Mouse (Mus musculus) left cerebral cortex, postnatal 25 days (tissue): ENCODE data around the gene Depdc1b. TPM values are rescaled to one million over a fixed set of nuclear protein-coding genes. Genes with fewer than 3 reads are reported as not detected.

Experiments
- DNase-seq, 2 experiments: peaks; one replicate each; pipeline ENCODE4 v3.0.0; 2022; ENCODE audit warnings: low spot score in 2 of 2, mixed read lengths in 1 of 2
- intact Hi-C: fragments of 180-260 bp; cut with DNase I; formaldehyde crosslinking; loops from one replicate; pipeline ENCODE4 v1.15.1; 2025
- total RNA-seq, 2 experiments: library from RNA; stranded (reverse); gene quantifications; 2 replicates each; pipeline ENCODE4 v1.2.3; 2021

The Depdc1b gene
- total RNA-seq, result 1 to 10 TPM in 1 of 2 experiments, under 1 TPM in 1; 0.37 to 1.1 TPM

DNA sequence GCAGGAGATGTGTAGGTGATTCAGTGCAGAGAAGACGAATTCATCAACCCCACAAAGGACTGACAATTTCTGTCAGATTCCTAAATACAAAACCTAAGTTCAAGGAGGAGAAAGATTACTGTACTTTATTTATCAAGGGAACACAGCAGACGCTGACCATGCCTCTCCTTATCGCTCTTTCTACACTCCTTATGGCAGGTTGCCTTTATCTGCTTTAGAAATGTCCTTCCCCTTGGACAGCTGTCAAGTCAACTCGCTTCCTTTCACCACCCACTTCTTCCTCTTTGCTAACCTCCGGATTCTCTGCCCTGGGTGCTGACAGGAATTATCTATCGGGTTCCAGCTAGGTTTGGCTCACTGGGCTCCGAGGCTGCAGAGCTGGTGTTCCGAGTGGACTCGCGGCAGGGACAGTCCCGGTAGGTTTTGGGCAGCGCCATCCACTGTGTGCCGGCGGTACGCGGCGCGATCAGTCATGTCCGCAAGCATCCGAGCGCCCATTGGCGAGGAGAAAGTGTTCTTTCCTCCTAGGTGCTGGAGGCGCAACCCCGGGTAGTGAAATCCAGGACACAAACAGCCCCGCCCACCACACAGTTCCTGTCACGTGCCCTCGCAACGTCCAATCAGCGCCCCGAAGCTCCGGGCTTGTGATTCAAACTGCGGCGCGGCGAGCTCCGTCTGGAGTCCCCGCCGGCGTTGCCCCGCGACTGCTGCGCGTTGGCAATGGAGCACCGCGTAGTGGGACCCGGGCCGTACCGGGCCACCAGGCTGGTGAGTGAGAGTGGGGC, at the start of gene Depdc1b:
Gene Depdc1b (plus strand): TSS at position 631 of the 785 bp plus-strand sequence.
- intact Hi-C loops, result loop anchor here (1.0 kb wide), 1 partner anchor 102 kb away; the partner anchor contains the start of gene Elovl7
- peak; percentile 93 to 97 for DNase-seq

DNA sequence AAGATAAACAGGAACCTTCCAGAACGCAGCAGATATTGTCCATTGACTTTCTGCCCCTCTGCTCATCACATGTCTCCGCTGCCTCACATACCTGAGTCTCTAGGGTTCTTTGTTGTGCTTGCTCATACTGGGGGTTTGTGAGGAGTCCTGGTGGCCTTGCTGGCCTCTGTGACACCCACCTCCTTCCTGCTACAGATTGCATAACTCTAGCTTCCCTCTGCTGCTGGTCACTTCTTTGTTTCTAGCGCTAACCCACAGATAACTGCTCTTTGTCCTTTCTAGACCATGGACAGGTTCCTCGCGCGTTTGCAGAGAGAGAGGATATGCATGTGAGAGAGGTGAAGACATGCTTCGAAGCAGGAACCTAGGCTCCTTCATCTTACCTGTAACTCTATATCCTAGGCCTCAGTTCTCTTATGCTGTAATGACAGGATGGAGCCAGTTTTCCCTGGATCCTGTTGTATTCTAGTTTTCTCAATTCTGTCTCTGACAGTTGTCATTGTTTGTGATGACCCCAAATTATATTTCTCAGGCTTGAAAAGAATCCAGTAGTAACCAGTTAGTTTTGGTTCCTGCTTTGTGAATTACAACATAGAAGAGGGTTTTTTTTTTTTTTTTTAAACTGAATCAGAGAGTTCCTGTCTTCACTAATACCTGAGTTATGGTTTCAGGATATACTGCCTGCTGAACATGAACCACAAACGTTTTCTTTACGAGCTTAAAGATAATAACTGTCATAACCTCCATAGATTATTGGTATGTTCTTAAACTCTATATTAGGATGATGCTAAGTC, 48.1 kb upstream of the Depdc1b start:
- intact Hi-C loops, result no loop called here
- no peak for DNase-seq

DNA sequence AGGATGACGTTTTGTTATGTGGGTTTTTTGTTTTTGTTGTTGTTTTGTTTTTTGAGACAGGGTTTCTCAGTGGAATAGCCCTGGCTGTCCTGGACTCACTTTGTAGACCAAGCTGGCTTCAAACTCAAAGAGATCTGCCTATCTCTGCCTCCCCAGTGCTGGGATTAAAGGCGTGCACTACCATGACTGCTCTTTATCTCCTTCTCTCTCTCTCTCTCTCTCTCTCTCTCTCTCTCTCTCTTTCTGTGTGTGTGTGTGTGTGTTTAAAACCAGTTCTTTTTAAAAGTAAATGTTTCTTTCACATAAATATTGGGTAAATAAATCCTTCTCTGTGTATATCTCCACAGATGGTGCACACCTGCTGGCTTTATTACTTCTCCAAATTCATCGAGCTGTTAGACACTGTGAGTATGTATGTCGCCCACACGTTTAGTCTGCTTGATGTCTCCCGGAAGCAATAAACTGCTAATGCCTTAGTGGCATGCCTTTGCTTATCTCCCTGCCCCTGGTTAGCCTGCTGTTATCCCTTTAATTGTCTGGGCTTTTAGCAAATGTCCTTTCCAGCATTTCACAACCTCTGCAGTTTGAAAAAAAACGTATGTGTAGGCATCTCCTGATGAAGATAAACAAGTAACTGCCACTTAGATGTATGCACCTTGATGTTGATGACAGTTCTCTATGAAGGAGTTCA, 44.5 kb upstream of the Depdc1b start:
- intact Hi-C loops, result no loop called here
- DNase-seq, result no peak

DNA sequence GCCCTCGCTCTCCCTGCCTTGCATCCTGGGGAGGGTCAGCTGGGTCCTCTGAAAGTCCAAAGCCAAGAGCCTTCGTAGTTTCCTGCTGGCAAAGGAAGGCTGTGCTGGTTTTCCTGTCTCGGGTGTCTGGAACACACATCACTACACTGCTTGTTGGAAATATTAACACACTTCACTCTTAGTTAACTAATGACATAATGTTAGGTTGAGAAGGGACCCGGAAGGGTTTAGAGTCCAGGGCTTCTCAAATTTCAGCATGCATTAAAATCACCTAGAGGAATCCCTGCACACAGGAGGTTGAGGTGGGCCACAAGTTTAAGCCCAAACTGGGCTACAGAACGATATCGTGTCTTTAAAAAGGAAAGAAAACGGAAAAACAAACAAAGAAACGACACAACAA, 43.8 kb upstream of the Depdc1b start:
- intact Hi-C loops, result no loop called here
- DNase-seq, result no peak

DNA sequence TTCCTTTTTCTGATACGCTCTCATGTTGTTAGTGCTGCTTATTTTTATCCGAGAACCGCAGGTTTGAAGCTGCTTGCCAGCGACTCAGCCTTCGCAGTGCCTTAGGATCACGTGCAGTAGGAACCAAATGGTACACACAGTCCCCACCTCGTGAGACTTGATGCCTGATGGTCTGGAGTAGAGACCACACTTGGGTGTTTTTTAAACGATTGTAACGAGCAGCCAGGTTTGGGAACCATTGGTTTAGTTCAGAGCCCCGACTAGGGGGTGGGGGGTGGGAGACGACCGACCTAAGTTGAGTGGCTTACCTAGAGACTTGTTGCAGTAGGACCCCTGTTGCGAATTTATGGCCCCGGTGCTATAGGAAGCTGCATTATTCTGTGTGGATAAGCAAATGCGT, 43.1 kb upstream of the Depdc1b start:
- DNase-seq, result no peak
- intact Hi-C loops, result no loop called here

DNA sequence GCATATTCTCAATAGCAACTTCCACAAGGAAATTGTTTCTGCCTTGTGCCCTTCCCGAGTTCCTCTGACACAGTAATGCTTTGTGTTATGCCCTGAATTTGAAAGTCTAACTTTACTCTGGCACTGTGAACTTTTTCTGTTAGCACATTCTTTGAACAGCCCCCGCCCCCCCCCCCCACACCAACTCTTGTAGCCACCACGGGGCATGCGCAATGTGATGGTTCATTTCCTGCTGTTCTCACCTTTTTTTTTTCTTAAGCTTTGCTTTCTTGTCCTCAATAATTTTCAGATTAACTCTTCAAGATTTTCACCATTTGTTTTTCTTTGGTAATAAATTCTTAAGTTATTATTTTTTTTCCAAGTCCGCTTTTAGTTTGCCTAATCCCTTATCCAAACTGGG, 42.7 kb upstream of the Depdc1b start:
- intact Hi-C loops, result no loop called here
- no peak for DNase-seq

DNA sequence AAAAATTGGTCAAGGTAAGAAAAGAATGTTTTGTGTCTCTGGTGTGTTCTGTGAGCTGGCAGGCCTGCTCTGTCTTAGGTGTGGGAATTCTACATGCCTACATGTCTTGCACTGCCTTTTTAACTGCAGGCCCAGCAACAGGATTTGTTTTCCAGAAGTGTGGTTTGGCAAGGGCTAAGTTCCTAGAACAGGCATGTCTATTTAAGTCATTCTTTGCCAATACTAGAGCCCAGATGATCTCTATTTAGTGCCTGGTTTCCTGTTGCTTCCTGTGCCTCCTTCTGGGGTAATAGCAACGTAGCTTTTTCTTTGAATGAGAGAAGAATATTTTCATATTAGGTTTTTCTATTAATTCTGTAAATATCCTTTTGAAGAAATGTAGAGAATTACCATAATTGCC, 39.6 kb upstream of the Depdc1b start:
- intact Hi-C loops, result no loop called here
- DNase-seq, result no peak

DNA sequence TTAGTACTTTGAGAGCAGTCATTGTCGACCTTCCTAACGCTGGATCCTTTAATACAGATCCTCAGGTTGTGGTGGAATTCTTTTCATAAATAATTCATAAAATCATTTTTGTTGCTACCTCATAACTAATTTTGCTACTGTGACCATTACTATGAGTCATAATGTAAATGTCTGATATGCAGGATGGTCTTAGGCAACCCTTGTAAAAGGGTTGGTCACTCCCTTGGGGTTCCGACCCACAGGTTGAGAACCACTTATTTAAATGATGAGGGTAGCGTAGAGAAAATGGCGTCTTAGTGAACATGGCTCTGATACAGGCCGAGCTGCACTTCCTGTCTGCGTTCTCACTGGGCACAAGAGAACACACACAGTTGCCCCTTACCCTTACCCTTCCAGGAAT, 38.8 kb upstream of the Depdc1b start:
- DNase-seq, result no peak
- intact Hi-C loops, result no loop called here

DNA sequence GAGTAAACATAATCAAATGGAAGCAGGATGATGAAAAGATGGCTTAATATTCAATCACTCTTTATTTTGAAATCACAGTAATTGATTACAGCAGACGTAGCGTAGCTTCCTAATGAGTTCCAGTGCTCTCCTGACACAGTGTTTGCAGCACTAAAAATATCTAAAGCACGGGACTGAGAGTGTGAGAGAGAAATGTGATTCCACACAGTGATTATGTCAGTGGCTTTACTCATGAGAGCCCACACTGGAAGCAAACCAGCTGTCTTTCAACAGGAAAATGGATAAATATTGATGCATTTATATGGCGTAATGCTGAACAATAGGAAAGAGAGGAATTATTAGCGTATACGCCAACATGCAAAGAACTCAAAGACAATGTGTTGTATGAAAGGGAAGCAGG, 37.5 kb upstream of the Depdc1b start:
- DNase-seq, result no peak
- intact Hi-C loops, result no loop called here

DNA sequence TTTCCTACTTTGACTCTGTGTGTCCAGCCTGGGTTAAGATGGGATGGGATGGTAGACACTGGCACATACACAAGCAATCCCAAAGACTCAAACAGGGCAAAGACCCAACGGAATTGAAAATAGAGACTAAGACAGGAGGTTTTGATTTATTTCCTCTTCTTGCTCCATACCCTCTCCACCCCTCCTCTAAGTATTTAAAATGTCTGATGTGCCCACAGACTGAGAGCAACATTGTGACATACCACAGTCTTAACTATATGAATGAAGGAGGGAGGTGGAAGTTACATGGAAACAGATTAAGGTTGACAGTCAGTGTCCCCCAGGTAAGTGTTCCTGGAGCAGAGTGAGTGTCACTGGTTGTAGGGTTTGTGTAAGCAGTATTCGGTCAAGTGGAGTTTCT, 31.8 kb upstream of the Depdc1b start:
- intact Hi-C loops, result no loop called here
- no peak for DNase-seq

DNA sequence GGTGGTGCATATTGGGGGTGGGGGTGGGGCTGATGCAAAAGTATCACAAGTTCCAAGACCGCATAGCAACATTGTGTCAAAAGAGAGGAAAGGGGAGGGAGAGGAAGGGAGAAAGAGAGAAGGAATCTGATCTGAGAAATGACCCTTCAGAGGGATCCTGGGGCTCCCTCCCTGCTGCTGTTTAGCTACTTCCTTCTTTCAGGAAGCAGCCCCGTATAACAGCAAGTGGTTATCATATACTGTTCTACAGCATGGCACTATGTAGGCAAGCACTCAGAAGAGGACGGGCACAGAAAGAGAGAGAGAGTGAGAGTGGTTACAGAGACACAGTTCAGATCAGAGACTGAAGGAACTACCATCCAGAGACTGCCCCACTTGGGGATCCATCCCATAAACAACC, 28.2 kb upstream of the Depdc1b start:
- intact Hi-C loops, result no loop called here
- no peak for DNase-seq

DNA sequence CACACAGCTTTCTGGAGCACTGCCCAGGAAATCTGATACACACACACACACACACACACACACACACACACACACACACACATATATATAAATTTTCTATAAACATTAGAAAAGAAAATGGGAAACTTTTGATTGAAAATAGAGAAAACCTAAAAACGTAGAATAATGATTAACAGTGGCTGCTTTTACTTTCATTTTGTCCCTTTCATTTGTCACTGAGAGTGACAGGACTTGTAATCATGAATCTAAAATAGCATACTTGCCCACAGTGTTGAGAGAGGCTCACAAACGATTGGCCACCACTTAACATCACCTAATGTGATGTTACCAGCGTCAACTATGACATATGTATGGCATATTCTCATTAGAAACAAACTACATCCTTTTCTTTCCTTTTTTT, 26.7 kb upstream of the Depdc1b start:
- no peak for DNase-seq
- intact Hi-C loops, result no loop called here

DNA sequence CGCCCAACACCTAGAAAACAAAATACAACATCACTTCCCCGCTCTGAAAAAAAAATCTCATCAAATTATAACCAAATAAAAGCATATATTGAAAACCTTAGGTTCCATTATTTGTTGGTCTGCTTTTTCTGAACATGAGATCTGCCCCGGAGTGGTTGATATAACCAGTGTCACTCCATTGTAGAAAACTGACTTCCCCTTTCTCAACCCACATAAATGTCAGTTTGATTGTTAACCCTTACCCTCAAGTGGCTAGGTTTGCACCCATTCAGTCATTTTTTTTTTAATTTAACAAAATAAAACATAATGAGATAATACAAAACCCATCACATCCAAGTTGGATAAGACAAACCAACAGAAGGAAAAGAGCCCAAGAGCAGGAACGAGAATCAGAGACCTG, 25.8 kb upstream of the Depdc1b start:
- intact Hi-C loops, result no loop called here
- no peak for DNase-seq

DNA sequence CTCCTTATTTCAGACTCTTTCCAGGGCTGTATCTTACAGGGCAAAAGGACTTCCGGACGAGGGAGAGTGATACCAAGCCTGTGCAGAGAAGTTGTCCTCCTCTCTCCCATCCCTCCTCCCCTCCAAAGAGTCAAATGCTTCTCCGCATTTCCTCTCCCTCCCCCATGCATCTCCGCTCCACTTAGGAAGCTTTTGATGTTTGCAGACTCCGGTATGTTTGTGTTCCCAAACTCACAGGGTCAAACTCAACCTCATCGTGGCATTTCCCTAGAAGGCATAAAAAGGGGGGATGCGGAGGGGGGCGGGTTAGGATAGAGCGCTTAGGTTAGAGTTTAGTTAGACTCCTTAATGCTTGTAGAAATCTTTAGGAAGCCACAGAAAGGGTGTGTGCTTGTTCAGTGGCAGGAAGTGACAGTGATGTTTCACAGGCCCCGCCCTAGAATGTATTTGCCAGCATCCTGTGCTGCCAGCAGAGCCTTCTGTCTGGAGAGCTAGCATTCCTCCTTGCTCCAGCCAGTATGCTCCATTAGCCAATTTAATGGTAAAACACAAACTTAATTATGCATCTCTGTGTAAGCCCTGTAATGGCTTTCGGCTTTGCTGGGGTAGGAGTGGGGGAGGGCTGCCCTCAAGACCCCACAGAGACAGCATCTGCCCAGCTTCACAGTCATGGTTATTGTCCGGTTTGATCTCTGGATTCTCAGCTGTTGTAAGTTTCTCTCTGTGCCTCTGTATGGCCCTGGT, 18.6 kb upstream of the Depdc1b start:
- DNase-seq, result no peak
- intact Hi-C loops, result no loop called here

DNA sequence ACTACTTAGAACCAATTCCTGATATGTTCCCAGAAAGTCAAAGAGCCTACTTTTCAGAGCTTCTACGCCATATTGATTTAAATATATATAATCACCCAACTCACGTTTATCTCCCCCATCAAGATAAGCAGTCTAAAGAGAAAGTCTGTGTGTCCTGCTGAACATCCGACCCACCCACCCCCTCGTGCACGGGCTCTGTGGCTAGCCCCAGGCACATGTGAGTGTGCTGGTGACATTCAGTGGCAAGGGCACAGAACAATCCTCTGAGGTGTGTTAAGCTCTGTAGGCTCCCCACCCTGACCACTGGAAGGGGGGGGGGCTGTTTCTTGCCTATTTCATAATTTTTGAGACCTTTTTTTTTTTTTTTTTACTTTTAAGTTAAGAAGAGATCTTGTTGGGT, 17.9 kb upstream of the Depdc1b start:
- intact Hi-C loops, result no loop called here
- DNase-seq, result no peak

DNA sequence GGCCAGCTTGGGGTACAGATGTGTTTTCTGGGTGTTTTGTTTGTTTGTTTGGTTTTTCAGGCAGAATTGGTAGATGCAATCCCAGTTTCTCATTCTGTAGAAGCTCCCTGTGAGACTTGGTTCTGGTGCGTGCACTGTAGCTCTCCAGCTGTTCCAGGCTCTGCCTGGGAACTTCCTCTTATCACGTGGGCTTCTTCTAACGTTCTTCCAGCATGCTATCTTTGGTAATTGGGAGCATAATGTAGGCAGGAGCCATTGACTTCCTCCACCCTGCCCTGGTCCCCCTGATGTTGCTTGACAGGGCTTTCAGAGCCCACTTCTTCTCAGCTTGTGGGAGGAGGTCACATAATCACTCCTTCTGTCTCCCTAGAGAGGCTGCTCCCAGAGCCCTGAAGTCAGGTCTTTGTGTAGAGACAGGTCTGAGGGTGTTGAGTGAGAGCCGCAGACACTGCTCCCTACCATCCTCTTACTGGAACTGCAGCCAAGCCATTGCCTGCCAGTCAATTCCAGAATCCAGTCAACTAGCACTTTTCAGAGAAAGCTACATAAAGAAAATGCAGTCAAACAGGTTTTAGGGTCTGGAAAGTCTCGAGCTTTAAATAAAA, 15.7 kb upstream of the Depdc1b start:
- intact Hi-C loops, result no loop called here
- DNase-seq, result no peak

DNA sequence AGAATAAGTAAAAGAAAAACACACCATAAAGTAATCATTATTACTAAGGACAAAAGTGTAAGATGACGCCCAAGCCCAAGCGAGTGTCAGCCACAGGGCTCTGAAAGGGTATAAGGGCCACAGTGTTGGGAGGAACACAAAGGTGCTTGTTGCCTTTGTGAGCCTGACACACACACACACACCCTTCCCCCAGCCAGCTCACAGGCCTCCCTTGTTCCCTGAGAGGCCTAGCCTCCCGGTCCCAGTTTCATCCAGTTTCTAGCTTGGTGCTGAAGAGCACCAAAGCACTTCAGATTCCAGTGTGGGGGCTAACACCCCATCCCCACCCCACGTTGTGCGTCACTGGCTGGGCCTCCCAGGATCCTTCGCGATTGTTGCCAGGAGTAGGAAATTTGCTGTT, 14.7 kb upstream of the Depdc1b start:
- intact Hi-C loops, result no loop called here
- peak in 1 of 2 experiments; percentile 53 for DNase-seq

DNA sequence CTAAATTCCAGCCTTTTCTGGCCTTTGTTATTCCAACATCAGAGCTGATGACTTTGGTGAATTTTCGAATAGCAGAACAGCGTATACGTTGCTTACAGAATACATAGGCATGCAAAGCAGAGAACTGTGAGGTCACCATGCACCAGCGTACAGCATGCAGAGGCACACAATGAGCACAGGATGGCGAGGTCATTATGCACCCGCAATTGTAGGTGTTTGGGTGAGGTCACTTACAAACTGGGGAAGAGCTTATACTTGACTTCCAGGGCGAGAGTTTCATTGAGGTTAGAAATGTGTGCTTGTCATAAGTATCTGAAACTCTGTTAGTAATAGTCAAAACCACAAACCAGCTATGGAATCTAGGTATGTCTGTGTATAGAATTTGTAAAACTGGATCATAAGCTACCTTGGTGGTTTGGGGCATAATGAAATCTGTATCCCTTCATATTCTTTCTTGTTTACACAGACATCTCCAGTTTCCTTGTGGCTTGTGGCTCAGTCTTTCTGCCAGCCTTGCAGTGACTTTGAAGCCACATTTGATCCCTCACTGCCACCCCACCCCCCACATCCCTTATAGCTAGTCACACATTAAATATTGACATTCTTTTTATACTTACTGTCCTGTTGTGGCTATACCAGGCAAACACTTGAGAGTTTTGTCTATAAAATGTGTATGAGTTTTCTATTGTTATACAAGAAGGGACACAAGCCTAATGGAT, 13.0 kb upstream of the Depdc1b start:
- DNase-seq, result no peak
- intact Hi-C loops, result no loop called here

DNA sequence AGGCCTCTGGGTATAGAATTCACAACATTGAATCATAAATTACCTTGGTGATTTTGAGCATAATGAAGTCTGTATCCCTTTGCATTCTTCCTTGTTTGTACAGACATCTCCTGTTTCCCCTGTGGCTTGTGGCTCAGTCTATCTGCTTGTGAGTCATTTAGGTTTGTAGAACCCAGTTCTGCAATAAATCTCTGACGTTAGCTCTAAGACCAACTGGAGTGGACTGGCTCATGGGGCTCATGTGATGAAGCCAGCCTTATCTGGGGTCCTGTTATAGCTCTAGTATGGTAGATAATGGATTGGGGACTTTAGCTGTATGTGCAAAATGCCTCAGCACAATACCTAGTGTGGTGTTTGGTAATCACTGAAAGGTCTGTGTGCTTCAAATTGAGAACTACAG, 12.3 kb upstream of the Depdc1b start:
- intact Hi-C loops, result no loop called here

More for the DNA sequence above, 12.3 kb upstream of the Depdc1b start:
- no peak for DNase-seq
